Mouse (Mus musculus) CH12.LX (cell line): Measurements from ENCODE around the gene Hcn3.

Experiments used
- CTCF ChIP-seq, 2 experiments: IDR thresholded peaks in 1 of 2; conservative IDR thresholded peaks in 1 of 2; 2 replicates each; pipeline ENCODE4 v1.5.1; 2011 to 2012; ENCODE audit warnings: low read depth in 2 of 2, low read length in 2 of 2, improper control_type of control experiment in 1 of 2, inconsistent platforms in 1 of 2, mild to moderate bottlenecking in 1 of 2, moderate library complexity in 1 of 2
- E2F4 ChIP-seq: IDR thresholded peaks from 2 replicates; pipeline ENCODE4 v1.6.1; 2011; ENCODE audit warnings: low read depth, low read length, improper control_type of control experiment; ENCODE audit not compliant: insufficient replicate concordance
- MAX ChIP-seq: IDR thresholded peaks from 2 replicates; pipeline ENCODE4 v1.6.1; 2011; ENCODE audit warnings: low read length, improper control_type of control experiment
- MYC ChIP-seq: IDR thresholded peaks from 2 replicates; pipeline ENCODE4 v1.6.1; 2011; ENCODE audit warnings: low read depth, mild to moderate bottlenecking, improper control_type of control experiment, low read length
- PAX5 ChIP-seq: IDR thresholded peaks from 2 replicates; pipeline ENCODE4 v1.6.1; 2012; ENCODE audit warnings: low read length, inconsistent platforms, mixed read lengths
- POLR2A ChIP-seq: IDR thresholded peaks from 2 replicates; pipeline ENCODE4 v1.6.1; 2011; ENCODE audit warnings: low read depth, mild to moderate bottlenecking, improper control_type of control experiment, low read length
- POLR2AphosphoS2 ChIP-seq: IDR thresholded peaks from 2 replicates; pipeline ENCODE4 v1.6.1; 2011; ENCODE audit warnings: low read depth, low read length, improper control_type of control experiment
- TBP ChIP-seq: conservative IDR thresholded peaks from 2 replicates; pipeline ENCODE4 v1.6.1; 2011; ENCODE audit warnings: low read depth, low read length, improper control_type of control experiment

DNA sequence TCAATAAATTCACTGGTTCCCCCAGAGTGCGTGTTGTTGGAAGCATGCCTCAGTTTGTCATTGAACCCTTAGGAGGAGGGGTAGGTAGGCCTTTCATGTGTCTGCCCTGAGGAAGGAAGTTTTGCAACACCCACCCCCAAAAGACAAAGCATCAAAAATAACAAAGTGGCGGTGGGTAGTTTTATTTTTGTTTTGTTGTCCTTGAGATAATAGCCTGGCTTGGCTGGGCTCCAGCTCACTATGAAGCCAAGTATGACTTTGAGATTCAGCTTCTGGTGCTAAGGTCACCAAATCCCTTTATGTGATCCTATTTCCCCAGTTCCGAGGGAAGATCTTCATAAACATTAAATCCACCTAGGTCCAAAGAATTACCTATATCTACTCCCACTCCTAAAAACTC, 35.8 kb downstream of the Hcn3 start:
- TF ChIP-seq E2F4 (no peak), CTCF (conservative IDR thresholded peaks at IDR 0.05 in 1 of 2, IDR thresholded peaks at IDR 0.05 in 1 of 2; ENCODE audit: low read depth in 2 of 2, low read length in 2 of 2) (no peak), PAX5 (no peak), MYC (no peak), POLR2AphosphoS2 (no peak), MAX (no peak), TBP (no peak), POLR2A (no peak)
